8 mouse cellular contexts compared by ENCODE assay signal in the genomic region with DNA sequence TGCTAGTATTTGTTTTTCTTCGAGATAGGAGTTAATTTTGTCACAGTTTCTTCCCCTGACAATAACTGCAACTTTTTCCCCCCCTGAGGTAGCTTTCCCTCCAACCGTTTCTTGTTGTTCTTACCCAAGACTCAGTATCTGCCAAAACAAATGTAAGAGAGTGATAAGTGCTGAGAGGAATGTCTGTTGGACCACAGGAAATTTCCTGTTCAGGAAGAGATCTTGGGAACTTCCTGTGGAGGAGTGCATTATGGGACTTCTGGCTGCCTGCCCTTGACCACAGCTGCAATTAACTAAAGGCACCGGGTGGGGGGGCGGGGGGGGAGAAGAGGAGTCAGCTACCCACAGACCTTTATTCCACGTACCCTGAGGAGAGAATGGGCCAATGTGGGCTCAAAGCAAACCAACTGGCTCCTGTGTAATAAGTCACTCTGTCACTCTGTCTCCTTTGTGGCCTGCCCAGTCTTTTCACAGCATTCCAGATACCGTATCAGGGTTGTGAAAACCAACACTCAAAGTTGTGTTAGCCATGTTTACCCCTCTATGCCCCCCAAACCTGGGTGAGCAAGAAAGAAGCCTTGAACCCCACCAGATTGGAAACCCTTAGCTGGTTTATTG.
DNase-seq lines count a peak whose midpoint lies in the region; ATAC-seq lines count a peak whose summit lies in the region.

No protein-coding gene starts in this region.

- peaks cover 48% of the 10 kb centered on the region for H3K36me3 ChIP-seq in megakaryocyte, embryonic 14.5 days (replicated peaks; ENCODE audit: low read length)
- H3K36me3 ChIP-seq in heart, embryonic 11.5 days (ENCODE audit: control insufficient read depth, insufficient read depth, low read length) = no peaks in the 10 kb centered on the region
- H3K36me3 ChIP-seq in hindbrain, embryonic 11.5 days (ENCODE audit: control insufficient read depth, insufficient read depth, low read length) = no peaks in the 10 kb centered on the region
- no peaks in the 10 kb centered on the region for H3K36me3 ChIP-seq in hindbrain, embryonic 16.5 days (ENCODE audit: control insufficient read depth, insufficient read depth, low read length)

- peak overlapping the region; percentile 13; the same call in 1 of the 2 replicates for H3K27ac ChIP-seq in heart, embryonic 11.5 days (ENCODE audit: low read depth, low read length)
- H3K27ac ChIP-seq in hindbrain, embryonic 11.5 days (ENCODE audit: low read depth, low read length) = no peak overlapping the region
- no peak overlapping the region for H3K27ac ChIP-seq in hindbrain, embryonic 16.5 days (ENCODE audit: low read depth, low read length)

- no peaks in the 10 kb centered on the region for H3K27me3 ChIP-seq in megakaryocyte, embryonic 14.5 days (replicated peaks)
- H3K27me3 ChIP-seq in heart, embryonic 11.5 days (ENCODE audit: control insufficient read depth, insufficient read depth, low read length) = no peaks in the 10 kb centered on the region
- no peaks in the 10 kb centered on the region for H3K27me3 ChIP-seq in hindbrain, embryonic 11.5 days (ENCODE audit: control insufficient read depth, insufficient read depth, low read length)
- H3K27me3 ChIP-seq in hindbrain, embryonic 16.5 days (replicated peaks; ENCODE audit: control insufficient read depth, insufficient read depth, low read length) = no peaks in the 10 kb centered on the region

- H3K4me3 ChIP-seq in megakaryocyte, embryonic 14.5 days (replicated peaks) = peak overlapping the region; percentile 72
- no peak overlapping the region for H3K4me3 ChIP-seq in heart, embryonic 11.5 days (ENCODE audit: low read depth, low read length)
- H3K4me3 ChIP-seq in hindbrain, embryonic 11.5 days (ENCODE audit: low read depth, low read length) = no peak overlapping the region
- H3K4me3 ChIP-seq in hindbrain, embryonic 16.5 days (ENCODE audit: low read length) = no peak overlapping the region

- peaks cover 100% of the 10 kb centered on the region for H3K4me1 ChIP-seq in megakaryocyte, embryonic 14.5 days
- peaks cover 87% of the 10 kb centered on the region for H3K4me1 ChIP-seq in heart, embryonic 11.5 days (ENCODE audit: control insufficient read depth, insufficient read depth, low read length)
- H3K4me1 ChIP-seq in hindbrain, embryonic 11.5 days (replicated peaks; ENCODE audit: control insufficient read depth, insufficient read depth, low read length) = no peaks in the 10 kb centered on the region
- peaks cover 14% of the 10 kb centered on the region for H3K4me1 ChIP-seq in hindbrain, embryonic 16.5 days (ENCODE audit: control insufficient read depth, insufficient read depth, low read depth, low read length)

- H3K9me3 ChIP-seq in megakaryocyte, embryonic 14.5 days = no peaks in the 10 kb centered on the region
- no peaks in the 10 kb centered on the region for H3K9me3 ChIP-seq in heart, embryonic 11.5 days (replicated peaks; ENCODE audit: control insufficient read depth, low read length)
- no peaks in the 10 kb centered on the region for H3K9me3 ChIP-seq in hindbrain, embryonic 11.5 days (ENCODE audit: control insufficient read depth, low read length)
- no peaks in the 10 kb centered on the region for H3K9me3 ChIP-seq in hindbrain, embryonic 16.5 days (ENCODE audit: control insufficient read depth, low read length)

- ATAC-seq in megakaryocyte, adult 5-6 weeks (ENCODE audit: poor library complexity, severe bottlenecking) = no peak
- no peak for ATAC-seq in heart, embryonic 11.5 days (replicated peaks; ENCODE audit: insufficient number of reproducible peaks, low FRiP score, low TSS enrichment)
- no peak for ATAC-seq in hindbrain, embryonic 11.5 days (ENCODE audit: low FRiP score)
- ATAC-seq in hindbrain, embryonic 16.5 days = no peak

- no peak overlapping the region for H3K9ac ChIP-seq in heart, embryonic 11.5 days (ENCODE audit: low read depth, low read length)
- H3K9ac ChIP-seq in hindbrain, embryonic 11.5 days (ENCODE audit: low read depth, low read length) = no peak overlapping the region
- no peak overlapping the region for H3K9ac ChIP-seq in hindbrain, embryonic 16.5 days (ENCODE audit: low read depth, low read length)

- WGBS in heart, embryonic 11.5 days (ENCODE audit: insufficient replicate concordance) = 46% methylated on average over 6 of the region's 6 CpGs
- 61% methylated on average over 6 of the region's 6 CpGs for WGBS in hindbrain, embryonic 11.5 days
- 69% methylated on average over 6 of the region's 6 CpGs for WGBS in hindbrain, embryonic 16.5 days

- no peak overlapping the region for H3K4me2 ChIP-seq in heart, embryonic 11.5 days
- H3K4me2 ChIP-seq in hindbrain, embryonic 11.5 days (replicated peaks; ENCODE audit: low read depth, low read length) = no peak overlapping the region
- H3K4me2 ChIP-seq in hindbrain, embryonic 16.5 days (ENCODE audit: low read length) = no peak overlapping the region

- peak; percentile 83 to 84 for DNase-seq in kidney, postnatal 25 days
- DNase-seq in natural killer cell, adult 2 months (ENCODE audit: low spot score in 2 of 2) = peak; percentile 1 to 3
- no peak for DNase-seq in layer of hippocampus, adult 9-10 months (ENCODE audit: low spot score)
- no peak for DNase-seq in hindbrain, embryonic 11.5 days (ENCODE audit: low spot score)

Comparison
In these comparisons a context has a peak if more than half of its experiments do, and no peak if none do; other contexts are left out.
1. DNase-seq: peak in kidney, postnatal 25 days (2 of 2) and natural killer cell, adult 2 months (2 of 2); none in layer of hippocampus, adult 9-10 months (single experiment) and hindbrain, embryonic 11.5 days (single experiment).